In the genomic region with DNA sequence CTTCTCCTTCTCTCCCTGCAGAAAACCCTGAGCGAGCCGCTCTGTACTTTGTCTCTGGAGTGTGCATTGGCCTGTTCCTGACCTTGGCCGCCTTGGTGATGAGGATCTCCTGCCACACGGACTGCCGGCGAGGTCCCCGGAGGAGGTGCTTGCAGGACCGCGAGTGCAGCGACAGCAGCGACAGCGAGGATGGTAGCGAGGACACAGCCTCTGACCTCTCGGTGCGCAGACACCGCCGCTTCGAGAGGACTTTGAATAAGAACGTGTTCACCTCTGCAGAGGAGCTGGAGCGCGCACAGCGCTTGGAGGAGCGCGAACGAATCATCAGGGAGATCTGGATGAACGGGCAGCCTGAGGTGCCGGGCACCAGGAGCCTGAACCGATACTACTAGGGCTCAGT, we compare ENCODE assay signal across 8 mouse cellular contexts. TPM values are rescaled to one million over a fixed set of nuclear protein-coding genes. Genes with fewer than 3 reads are reported as not detected.
DNase-seq lines count a peak whose midpoint lies in the region; ATAC-seq and TF ChIP-seq lines count a peak whose summit lies in the region.

No protein-coding gene starts in this region.

- peak overlapping the region; percentile 47 for H3K4me2 ChIP-seq in kidney, embryonic 15.5 days
- peak overlapping the region; percentile 70 for H3K4me2 ChIP-seq in forebrain, postnatal 0 days (ENCODE audit: low read depth)
- peak overlapping the region; percentile 42 for H3K4me2 ChIP-seq in liver, embryonic 12.5 days

- peak overlapping the region; percentile 6; the same call in 1 of the 2 replicates for H3K4me3 ChIP-seq in kidney, embryonic 15.5 days (replicated peaks)
- H3K4me3 ChIP-seq in forebrain, postnatal 0 days (ENCODE audit: low read depth, low read length): peak overlapping the region; percentile 36
- H3K4me3 ChIP-seq in liver, embryonic 12.5 days: no peak overlapping the region

- peaks cover 8% of the 10 kb centered on the region; the same call in 1 of the 2 replicates for H3K4me1 ChIP-seq in kidney, embryonic 15.5 days
- 0 out of 2 replicates have a peak, but pooled peaks cover 5% of the 10 kb centered on the region for H3K4me1 ChIP-seq in forebrain, postnatal 0 days (ENCODE audit: insufficient read depth)
- 0 out of 2 replicates have a peak, but pooled peaks cover 5% of the 10 kb centered on the region for H3K4me1 ChIP-seq in liver, embryonic 12.5 days

- TF ChIP-seq CTCF in forebrain, postnatal 0 days (IDR thresholded peaks at IDR 0.05; ENCODE audit: low read depth): no peak

- 16% methylated on average over 28 of the region's 28 CpGs for WGBS in kidney, embryonic 15.5 days
- WGBS in forebrain, postnatal 0 days: 2% methylated on average over 28 of the region's 28 CpGs
- WGBS in liver, embryonic 12.5 days (ENCODE audit: insufficient replicate concordance): 4% methylated on average over 28 of the region's 28 CpGs

- DNase-seq in kidney, adult 18-20 months: no peak
- DNase-seq in adrenal gland, postnatal 14 days: peak; percentile 54
- no peak for DNase-seq in forebrain, postnatal 0 days
- no peak for DNase-seq in urinary bladder, adult 2 months (ENCODE audit: low spot score)
- no peak for DNase-seq in natural killer cell, adult 2 months (ENCODE audit: low spot score in 2 of 2)
- DNase-seq in Muller cell, postnatal 12 days (ENCODE audit: inconsistent ontology term): no peak

- peaks cover 18% of the 10 kb centered on the region for H3K36me3 ChIP-seq in kidney, embryonic 15.5 days
- H3K36me3 ChIP-seq in forebrain, postnatal 0 days (ENCODE audit: insufficient read depth): no peaks in the 10 kb centered on the region
- no peaks in the 10 kb centered on the region for H3K36me3 ChIP-seq in liver, embryonic 12.5 days

- no peaks in the 10 kb centered on the region for H3K9me3 ChIP-seq in kidney, embryonic 15.5 days (replicated peaks)
- H3K9me3 ChIP-seq in forebrain, postnatal 0 days (ENCODE audit: low read length): no peaks in the 10 kb centered on the region
- no peaks in the 10 kb centered on the region for H3K9me3 ChIP-seq in liver, embryonic 12.5 days (replicated peaks)

- no peaks in the 10 kb centered on the region for H3K27me3 ChIP-seq in kidney, embryonic 15.5 days
- H3K27me3 ChIP-seq in forebrain, postnatal 0 days (ENCODE audit: insufficient read depth, low read length): no peaks in the 10 kb centered on the region
- H3K27me3 ChIP-seq in liver, embryonic 12.5 days (replicated peaks): peaks cover 10% of the 10 kb centered on the region

- no peak overlapping the region for H3K9ac ChIP-seq in kidney, embryonic 15.5 days
- H3K9ac ChIP-seq in forebrain, postnatal 0 days: peak overlapping the region; percentile 45
- no peak overlapping the region for H3K9ac ChIP-seq in liver, embryonic 12.5 days

- H3K27ac ChIP-seq in kidney, embryonic 15.5 days: no peak overlapping the region
- H3K27ac ChIP-seq in forebrain, postnatal 0 days (ENCODE audit: low read depth, low read length): no peak overlapping the region
- H3K27ac ChIP-seq in liver, embryonic 12.5 days: no peak overlapping the region

- no peak; the same call in 1 of the 2 replicates for ATAC-seq in kidney, embryonic 15.5 days (replicated peaks; ENCODE audit: low FRiP score)
- ATAC-seq in forebrain, postnatal 0 days: peak; percentile 47
- ATAC-seq in liver, embryonic 12.5 days: no peak

RNA-seq across cellular contexts. Expression of gene Eva1a, which starts 50.9 kb away (rescaled TPM):
- polyA plus RNA-seq in kidney, embryonic 15.5 days (2015; fragmentation: Nextera tagmentation; extraction: Ambion mirVana): 42.5 and 42.8 TPM in 2 replicates
- total RNA-seq in adrenal gland, postnatal 14 days (2021): 3.1 and 6.9 TPM in 2 replicates
- total RNA-seq in forebrain, postnatal 0 days (2014; rRNA removed): 1.3 and 1.4 TPM in 2 replicates
- 1.9 and 2.0 TPM in 2 replicates for polyA plus RNA-seq in forebrain, postnatal 0 days (2015; fragmentation: Nextera tagmentation; extraction: Ambion mirVana)
- 3.5 and 3.8 TPM in 2 replicates for polyA plus RNA-seq in liver, embryonic 12.5 days (2016; fragmentation: Nextera tagmentation; extraction: Ambion mirVana)
- polyA plus RNA-seq in urinary bladder, adult 2 months (2012; rRNA removed): 10.6 and 12.3 TPM in 2 replicates
